Mouse (Mus musculus): ENCODE measurements around the gene Vhl. TPM values are rescaled to one million over a fixed set of nuclear protein-coding genes. Genes with fewer than 3 reads are reported as not detected.

Vhl gene
- polyA plus RNA-seq, 1 experiment from 2014 or later: 56.2 TPM

GRCm38 (mm10) chr6:113630322-113630721, 6.6 kb downstream of the Vhl start:
- peaks cover 58% of the 10 kb centered on the region for H3K36me3 ChIP-seq

GRCm38 (mm10) chr6:113632863-113633262, 9.1 kb downstream of the Vhl start:
- Histone ChIP-seq H3K4me3 (no peak overlapping the region), H3K9me3 (no peaks in the 10 kb centered on the region), H3K27ac (no peak overlapping the region), H3K9ac (no peak overlapping the region), H3K4me2 (replicated peaks) (no peak overlapping the region), H3K36me3 (peaks cover 47% of the 10 kb centered on the region), H3K27me3 (no peaks in the 10 kb centered on the region), H3K4me1 (no peaks in the 10 kb centered on the region)
- ATAC-seq (ENCODE audit: insufficient number of reproducible peaks, insufficient read depth, low FRiP score, low TSS enrichment): no peak
- 94% methylated on average over 4 of the region's 4 CpGs for WGBS

More at GRCm38 (mm10) chr6:113630322-113630721, 6.6 kb downstream of the Vhl start:
- no peak overlapping the region for H3K27ac ChIP-seq
- 82% methylated on average over 5 of the region's 5 CpGs for WGBS
- H3K4me3 ChIP-seq: no peak overlapping the region
- H3K9ac ChIP-seq: no peak overlapping the region
- no peak overlapping the region for H3K4me2 ChIP-seq (replicated peaks)
- peaks cover 8% of the 10 kb centered on the region for H3K4me1 ChIP-seq
- no peak for ATAC-seq (ENCODE audit: insufficient number of reproducible peaks, insufficient read depth, low FRiP score, low TSS enrichment)
- no peaks in the 10 kb centered on the region for H3K27me3 ChIP-seq
- H3K9me3 ChIP-seq: no peaks in the 10 kb centered on the region

- no peaks in the 10 kb centered on the region for H3K9me3 ChIP-seq
- H3K4me1 ChIP-seq: no peaks in the 10 kb centered on the region; the same call in 1 of the 2 replicates
- WGBS: 7% methylated on average over 37 of the region's 37 CpGs
- peak; percentile 79 for ATAC-seq (ENCODE audit: insufficient number of reproducible peaks, insufficient read depth, low FRiP score, low TSS enrichment)
- H3K27ac ChIP-seq: no peak within 1 kb of the TSS
- H3K4me2 ChIP-seq (replicated peaks): peak within 1 kb of the TSS; percentile 76
- H3K9ac ChIP-seq: peak within 1 kb of the TSS; percentile 58
- H3K36me3 ChIP-seq: no peaks in the 10 kb centered on the region
- no peaks in the 10 kb centered on the region for H3K27me3 ChIP-seq
- H3K4me3 ChIP-seq: peak within 1 kb of the TSS; percentile 50
Observed at GRCm38 (mm10) chr6:113638302-113639040, 14.7 kb downstream of the Vhl start, which contains the start of gene Irak2. TSS of gene Irak2 (plus strand) at chr6:113638467.

DNA sequence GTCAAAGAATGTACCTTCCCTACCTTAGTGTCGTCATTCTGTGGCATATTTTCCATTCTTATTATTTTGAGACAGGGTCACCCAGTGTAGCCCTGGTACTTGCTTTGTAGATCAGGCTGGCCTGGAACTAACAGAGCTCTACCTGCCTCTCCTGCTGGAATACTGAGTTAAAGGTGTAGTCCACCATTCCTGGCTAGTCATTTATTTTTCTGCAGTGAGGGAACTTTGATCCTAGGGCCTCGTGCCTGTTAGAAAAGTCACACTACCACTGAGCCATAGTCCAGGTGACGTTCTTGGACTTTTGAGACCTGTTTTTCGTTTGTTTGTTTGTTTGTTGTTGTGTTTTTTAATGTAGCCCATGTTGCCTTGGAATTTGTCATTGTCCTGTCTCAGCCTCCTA, 15.4 kb downstream of the Vhl start:
- Histone ChIP-seq H3K9me3 (no peaks in the 10 kb centered on the region), H3K36me3 (no peaks in the 10 kb centered on the region), H3K9ac (no peak overlapping the region), H3K4me3 (no peak overlapping the region), H3K27me3 (no peaks in the 10 kb centered on the region), H3K27ac (no peak overlapping the region), H3K4me1 (no peaks in the 10 kb centered on the region; the same call in 1 of the 2 replicates), H3K4me2 (replicated peaks) (no peak overlapping the region)
- 78% methylated on average over 4 of the region's 4 CpGs for WGBS
- ATAC-seq (ENCODE audit: insufficient number of reproducible peaks, insufficient read depth, low FRiP score, low TSS enrichment): no peak

GRCm38 (mm10) chr6:113642605-113643004, 18.8 kb downstream of the Vhl start:
- H3K36me3 ChIP-seq: no peaks in the 10 kb centered on the region
- no peaks in the 10 kb centered on the region for H3K27me3 ChIP-seq
- H3K4me3 ChIP-seq: no peak overlapping the region
- WGBS: 85% methylated on average over 8 of the region's 8 CpGs
- no peak for ATAC-seq (ENCODE audit: insufficient number of reproducible peaks, insufficient read depth, low FRiP score, low TSS enrichment)
- no peak overlapping the region for H3K27ac ChIP-seq
- no peak overlapping the region for H3K9ac ChIP-seq
- H3K4me2 ChIP-seq (replicated peaks): no peak overlapping the region
- no peaks in the 10 kb centered on the region; the same call in 1 of the 2 replicates for H3K4me1 ChIP-seq
- H3K9me3 ChIP-seq: no peaks in the 10 kb centered on the region

GRCm38 (mm10) chr6:113643021-113643420, 19.3 kb downstream of the Vhl start:
- no peaks in the 10 kb centered on the region for H3K36me3 ChIP-seq
- H3K4me1 ChIP-seq: no peaks in the 10 kb centered on the region; the same call in 1 of the 2 replicates
- no peak overlapping the region for H3K4me2 ChIP-seq (replicated peaks)
- no peaks in the 10 kb centered on the region for H3K9me3 ChIP-seq
- no peak for ATAC-seq (ENCODE audit: insufficient number of reproducible peaks, insufficient read depth, low FRiP score, low TSS enrichment)
- no peak overlapping the region for H3K4me3 ChIP-seq
- no peaks in the 10 kb centered on the region for H3K27me3 ChIP-seq
- H3K9ac ChIP-seq: no peak overlapping the region
- WGBS: 81% methylated on average over 4 of the region's 4 CpGs
- no peak overlapping the region for H3K27ac ChIP-seq

DNA sequence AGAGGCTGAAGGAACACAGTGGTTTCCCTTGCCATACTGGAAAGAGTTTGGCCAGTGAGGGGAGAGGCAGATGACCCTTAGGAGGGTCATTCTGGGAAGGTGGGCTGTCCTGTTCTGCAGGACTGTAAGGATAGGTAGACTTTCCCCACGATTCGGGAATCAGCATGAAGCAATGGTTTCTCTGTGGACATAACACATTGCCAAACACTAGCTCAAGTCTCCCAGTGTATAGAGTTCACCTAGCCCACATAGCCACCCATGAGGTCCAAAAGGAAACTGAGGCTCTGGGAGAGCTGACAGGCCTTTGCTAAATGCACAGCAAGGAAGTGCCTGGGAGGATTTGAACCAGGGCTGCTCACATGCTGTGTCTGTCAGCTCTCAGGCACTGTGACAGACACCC, 20.2 kb downstream of the Vhl start:
- 91% methylated on average over 2 of the region's 2 CpGs for WGBS
- no peak for ATAC-seq (ENCODE audit: insufficient number of reproducible peaks, insufficient read depth, low FRiP score, low TSS enrichment)
- Histone ChIP-seq H3K4me1 (no peaks in the 10 kb centered on the region), H3K27me3 (no peaks in the 10 kb centered on the region), H3K4me3 (no peak overlapping the region), H3K36me3 (no peaks in the 10 kb centered on the region), H3K9me3 (no peaks in the 10 kb centered on the region), H3K27ac (no peak overlapping the region), H3K4me2 (replicated peaks) (no peak overlapping the region), H3K9ac (no peak overlapping the region)

GRCm38 (mm10) chr6:113644808-113645207, 21.0 kb downstream of the Vhl start:
- H3K27me3 ChIP-seq: no peaks in the 10 kb centered on the region
- H3K36me3 ChIP-seq: no peaks in the 10 kb centered on the region
- H3K4me2 ChIP-seq (replicated peaks): no peak overlapping the region
- 85% methylated on average over 8 of the region's 8 CpGs for WGBS
- no peaks in the 10 kb centered on the region for H3K9me3 ChIP-seq
- no peaks in the 10 kb centered on the region for H3K4me1 ChIP-seq
- no peak overlapping the region for H3K4me3 ChIP-seq
- no peak overlapping the region for H3K27ac ChIP-seq
- no peak overlapping the region for H3K9ac ChIP-seq
- ATAC-seq (ENCODE audit: insufficient number of reproducible peaks, insufficient read depth, low FRiP score, low TSS enrichment): no peak

- no peak overlapping the region for H3K4me3 ChIP-seq
- no peaks in the 10 kb centered on the region for H3K4me1 ChIP-seq
- H3K9ac ChIP-seq: no peak overlapping the region
- no peaks in the 10 kb centered on the region for H3K36me3 ChIP-seq
- H3K27me3 ChIP-seq: no peaks in the 10 kb centered on the region
- no peak overlapping the region for H3K4me2 ChIP-seq (replicated peaks)
- no peaks in the 10 kb centered on the region for H3K9me3 ChIP-seq
- WGBS: 81% methylated on average over 7 of the region's 7 CpGs
- no peak overlapping the region for H3K27ac ChIP-seq
- no peak for ATAC-seq (ENCODE audit: insufficient number of reproducible peaks, insufficient read depth, low FRiP score, low TSS enrichment)
Observed at GRCm38 (mm10) chr6:113649346-113650196, 25.8 kb downstream of the Vhl start.

DNA sequence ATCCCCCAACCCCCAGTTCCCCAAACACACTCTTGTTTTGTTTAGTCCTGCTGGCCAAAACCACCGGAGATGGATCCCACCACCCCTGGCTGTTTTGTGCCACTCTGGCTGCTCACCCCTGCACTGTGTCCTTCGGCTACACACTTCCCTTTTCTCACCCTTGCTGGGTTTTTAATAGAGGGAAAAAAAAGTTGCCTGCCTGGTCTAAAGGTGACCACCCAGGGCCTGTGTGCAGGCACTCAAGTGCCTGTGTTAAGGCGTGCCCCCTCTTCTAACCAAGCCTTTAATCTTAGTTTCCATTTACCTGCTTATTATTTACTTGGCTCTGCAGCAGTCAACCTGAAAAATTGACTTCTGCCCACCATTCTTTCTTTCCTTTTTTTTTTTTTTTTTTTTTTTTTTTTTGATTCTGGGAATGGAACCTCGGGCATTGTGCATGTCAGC, 26.5 kb downstream of the Vhl start:
- Histone ChIP-seq H3K4me1 (no peaks in the 10 kb centered on the region), H3K36me3 (no peaks in the 10 kb centered on the region), H3K9me3 (no peaks in the 10 kb centered on the region), H3K4me2 (replicated peaks) (no peak overlapping the region), H3K4me3 (no peak overlapping the region), H3K27ac (no peak overlapping the region), H3K9ac (no peak overlapping the region), H3K27me3 (no peaks in the 10 kb centered on the region)
- ATAC-seq (ENCODE audit: insufficient number of reproducible peaks, insufficient read depth, low FRiP score, low TSS enrichment): no peak
- 74% methylated on average over 4 of the region's 4 CpGs for WGBS

DNA sequence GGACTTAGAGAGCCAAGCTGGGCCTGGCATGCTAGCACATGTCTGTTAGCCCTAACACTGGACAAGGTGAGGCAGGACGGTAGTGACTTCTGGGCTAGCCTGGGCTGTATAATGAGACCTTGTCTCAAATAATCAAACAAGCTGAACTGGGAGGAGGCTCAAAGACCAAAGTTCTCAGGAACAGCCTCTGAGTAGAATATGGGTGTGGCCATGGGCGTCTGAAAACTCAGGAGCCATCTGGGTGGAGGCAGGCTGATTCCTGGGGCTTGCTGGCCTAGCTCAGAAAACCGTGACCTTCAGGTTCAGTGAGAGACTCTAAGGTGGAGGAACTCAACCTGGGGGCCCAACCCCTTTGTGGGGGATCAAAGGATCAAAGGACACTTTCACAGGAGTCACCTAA, 27.9 kb downstream of the Vhl start:
- no peaks in the 10 kb centered on the region for H3K4me1 ChIP-seq
- no peaks in the 10 kb centered on the region for H3K36me3 ChIP-seq
- H3K27ac ChIP-seq: no peak overlapping the region
- H3K4me2 ChIP-seq (replicated peaks): no peak overlapping the region
- ATAC-seq (ENCODE audit: insufficient number of reproducible peaks, insufficient read depth, low FRiP score, low TSS enrichment): no peak
- H3K4me3 ChIP-seq: no peak overlapping the region
- H3K9me3 ChIP-seq: no peaks in the 10 kb centered on the region
- H3K27me3 ChIP-seq: no peaks in the 10 kb centered on the region
- no peak overlapping the region for H3K9ac ChIP-seq
- whole genome bisulfite sequencing: 67% methylated on average over 3 of the region's 3 CpGs

GRCm38 (mm10) chr6:113653551-113653950, 29.8 kb downstream of the Vhl start:
- no peak for ATAC-seq (ENCODE audit: insufficient number of reproducible peaks, insufficient read depth, low FRiP score, low TSS enrichment)
- Histone ChIP-seq H3K36me3 (no peaks in the 10 kb centered on the region), H3K27ac (no peak overlapping the region), H3K4me2 (replicated peaks) (no peak overlapping the region), H3K4me1 (no peaks in the 10 kb centered on the region), H3K4me3 (no peak overlapping the region), H3K27me3 (no peaks in the 10 kb centered on the region), H3K9me3 (no peaks in the 10 kb centered on the region), H3K9ac (no peak overlapping the region)
- 87% methylated on average over 7 of the region's 7 CpGs for WGBS

Measured in embryonic facial prominence, embryonic 12.5 days (tissue).